Mouse (Mus musculus) embryonic facial prominence, embryonic 12.5 days (tissue): ENCODE data around the gene Efhd2. TPM values are rescaled to one million over a fixed set of nuclear protein-coding genes. Genes with fewer than 3 reads are reported as not detected.
A peak's percentile ranks its signal among the peaks of the same experiment; 100 is the strongest.

ENCODE experiments used
- ATAC-seq: fragments of 200-750 bp; cut with Nextera tagmentation; 2 replicates; pipeline ENCODE4 v1.8.0; 2017; ENCODE audit not compliant: insufficient number of reproducible peaks, insufficient read depth, low FRiP score, low TSS enrichment
- H3K27ac ChIP-seq: fragments of 300-500 bp; sonication (generic); 2 replicates; pipeline ENCODE4 v1.5.1; 2016; ENCODE audit warnings: mild to moderate bottlenecking
- H3K27me3 ChIP-seq: fragments of 300-500 bp; sonication (generic); 2 replicates; pipeline ENCODE4 v1.6.1; 2016; ENCODE audit warnings: mild to moderate bottlenecking, moderate library complexity
- H3K36me3 ChIP-seq: fragments of 300-500 bp; sonication (generic); 2 replicates; pipeline ENCODE4 v1.6.1; 2016; ENCODE audit warnings: mild to moderate bottlenecking
- H3K4me1 ChIP-seq: fragments of 300-500 bp; sonication (generic); 2 replicates; pipeline ENCODE4 v1.6.1; 2016
- H3K4me2 ChIP-seq: fragments of 300-500 bp; sonication (generic); replicated peaks from 2 replicates; pipeline ENCODE4 v1.6.1; 2016; ENCODE audit warnings: mild to moderate bottlenecking, moderate library complexity
- H3K4me3 ChIP-seq: fragments of 300-500 bp; sonication (generic); 2 replicates; pipeline ENCODE4 v1.5.1; 2016; ENCODE audit warnings: mild to moderate bottlenecking
- H3K9ac ChIP-seq: fragments of 300-500 bp; sonication (generic); 2 replicates; pipeline ENCODE4 v1.6.1; 2016; ENCODE audit warnings: mild to moderate bottlenecking, moderate library complexity
- H3K9me3 ChIP-seq: fragments of 300-500 bp; sonication (generic); 2 replicates; pipeline ENCODE4 v1.6.1; 2016; ENCODE audit warnings: mild to moderate bottlenecking, moderate library complexity
- WGBS: fragments of 180-500 bp; shearing (Covaris S2); methylation state at CpG from one replicate; pipeline ENCODE4 v1.1.7; 2016; 5-methylcytosine and 5-hydroxymethylcytosine counted together
- polyA plus RNA-seq: library from polyadenylated mRNA; unstranded; fragments of >200 nt; fragmentation: Nextera tagmentation; extraction: Ambion mirVana; gene quantifications from 2 replicates; pipeline ENCODE4 v1.2.1, GENCODE M21; 2016

The Efhd2 gene
- polyA plus RNA-seq, 1 experiment from 2014 or later: 58.1 TPM

- Histone ChIP-seq H3K9ac (no peak overlapping the region), H3K9me3 (no peaks in the 10 kb centered on the region), H3K4me3 (no peak overlapping the region), H3K4me2 (no peak overlapping the region), H3K36me3 (no peaks in the 10 kb centered on the region), H3K27ac (peak overlapping the region; percentile 54), H3K27me3 (no peaks in the 10 kb centered on the region), H3K4me1 (peaks cover 20% of the 10 kb centered on the region; the same call in 1 of the 2 replicates)
- no peak for ATAC-seq
- WGBS: 7% methylated on average over 8 of the region's 8 CpGs
Observed at GRCm38 (mm10) chr4:141899936-141900335, 25.2 kb upstream of the Efhd2 start.

DNA sequence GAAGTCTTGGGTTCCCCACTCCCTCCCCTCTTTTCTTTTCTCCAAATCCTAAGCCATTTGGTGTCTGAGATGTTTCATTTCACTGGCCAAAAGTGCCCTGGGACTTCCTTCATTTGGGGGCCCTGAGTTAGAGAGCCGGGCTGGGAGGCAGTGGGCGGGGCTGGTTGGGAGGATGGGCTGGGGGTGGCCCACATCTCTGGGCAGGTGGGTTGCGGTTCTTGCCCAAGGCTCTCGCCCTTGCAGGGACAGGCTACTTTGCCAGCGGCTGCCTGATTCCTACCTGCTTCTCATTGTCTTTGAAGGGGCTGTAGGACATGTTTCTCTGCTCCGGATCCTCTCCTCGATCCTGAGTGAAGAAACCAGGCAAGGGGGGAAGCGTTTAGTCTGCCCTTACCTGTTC lies 24.2 kb upstream of the Efhd2 start:
- H3K36me3 ChIP-seq: no peaks in the 10 kb centered on the region
- no peak for ATAC-seq
- no peak overlapping the region for H3K9ac ChIP-seq
- no peak overlapping the region for H3K27ac ChIP-seq
- H3K4me1 ChIP-seq: peaks cover 20% of the 10 kb centered on the region; the same call in 1 of the 2 replicates
- 86% methylated on average over 8 of the region's 8 CpGs for WGBS
- H3K27me3 ChIP-seq: no peaks in the 10 kb centered on the region
- no peak overlapping the region for H3K4me2 ChIP-seq
- no peak overlapping the region for H3K4me3 ChIP-seq
- H3K9me3 ChIP-seq: no peaks in the 10 kb centered on the region

DNA sequence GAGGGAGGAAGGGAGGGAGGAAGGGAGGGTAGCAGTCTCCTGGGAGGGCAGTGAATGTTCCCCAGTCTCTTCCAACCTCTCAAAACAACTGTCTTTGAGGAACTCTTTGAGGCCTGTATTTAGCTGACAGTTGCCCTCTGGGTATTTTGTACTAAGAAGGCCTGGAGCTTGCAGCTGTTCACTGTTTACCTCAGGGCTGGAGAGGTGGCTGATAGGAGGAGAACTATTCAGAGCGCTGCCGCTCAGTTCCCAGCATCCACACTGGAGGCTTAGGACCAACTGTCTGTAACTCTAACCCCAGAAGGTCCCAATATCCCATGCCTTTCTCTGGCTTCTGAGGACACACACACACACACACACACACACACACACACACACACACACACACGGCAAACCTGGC lies 23.1 kb upstream of the Efhd2 start:
- H3K9me3 ChIP-seq: no peaks in the 10 kb centered on the region
- ATAC-seq: peak; percentile 56; the same call in 1 of the 2 replicates
- H3K4me2 ChIP-seq: no peak overlapping the region
- H3K9ac ChIP-seq: no peak overlapping the region
- no peaks in the 10 kb centered on the region for H3K27me3 ChIP-seq
- H3K36me3 ChIP-seq: no peaks in the 10 kb centered on the region
- 45% methylated on average over 3 of the region's 3 CpGs for WGBS
- H3K27ac ChIP-seq: peak overlapping the region; percentile 42; the same call in 1 of the 2 replicates
- no peak overlapping the region for H3K4me3 ChIP-seq
- peaks cover 20% of the 10 kb centered on the region; the same call in 1 of the 2 replicates for H3K4me1 ChIP-seq

DNA sequence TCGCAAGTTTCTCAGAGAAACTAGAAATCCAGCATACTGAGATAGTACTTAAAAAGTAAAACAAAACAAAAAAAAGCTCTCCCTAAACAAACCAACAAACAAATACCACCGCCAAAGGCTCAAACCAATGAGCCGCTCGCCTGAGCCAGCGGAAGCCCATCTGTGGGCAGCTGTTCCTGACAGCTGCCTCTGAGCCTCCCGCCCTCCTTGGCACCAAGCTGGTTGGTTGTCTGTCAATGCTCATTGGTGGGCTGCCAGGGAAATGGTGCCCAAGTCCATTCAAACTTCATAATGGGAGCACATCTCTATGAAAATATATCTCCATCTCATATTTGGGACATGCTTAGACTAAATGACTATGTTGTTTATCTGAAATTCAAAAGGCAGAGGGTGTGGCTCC lies 22.5 kb upstream of the Efhd2 start:
- H3K36me3 ChIP-seq: no peaks in the 10 kb centered on the region
- H3K9me3 ChIP-seq: no peaks in the 10 kb centered on the region
- H3K27me3 ChIP-seq: no peaks in the 10 kb centered on the region
- H3K4me1 ChIP-seq: peaks cover 20% of the 10 kb centered on the region; the same call in 1 of the 2 replicates
- no peak overlapping the region for H3K27ac ChIP-seq
- H3K9ac ChIP-seq: no peak overlapping the region
- no peak for ATAC-seq
- no peak overlapping the region for H3K4me3 ChIP-seq
- no peak overlapping the region for H3K4me2 ChIP-seq
- WGBS: 87% methylated on average over 6 of the region's 6 CpGs

GRCm38 (mm10) chr4:141895772-141896171 lies 21.1 kb upstream of the Efhd2 start:
- Histone ChIP-seq H3K27me3 (no peaks in the 10 kb centered on the region), H3K9me3 (no peaks in the 10 kb centered on the region), H3K4me2 (no peak overlapping the region), H3K9ac (no peak overlapping the region), H3K36me3 (no peaks in the 10 kb centered on the region), H3K27ac (no peak overlapping the region), H3K4me3 (no peak overlapping the region), H3K4me1 (peaks cover 13% of the 10 kb centered on the region; the same call in 1 of the 2 replicates)
- 68% methylated on average over 12 of the region's 12 CpGs for WGBS
- no peak for ATAC-seq

DNA sequence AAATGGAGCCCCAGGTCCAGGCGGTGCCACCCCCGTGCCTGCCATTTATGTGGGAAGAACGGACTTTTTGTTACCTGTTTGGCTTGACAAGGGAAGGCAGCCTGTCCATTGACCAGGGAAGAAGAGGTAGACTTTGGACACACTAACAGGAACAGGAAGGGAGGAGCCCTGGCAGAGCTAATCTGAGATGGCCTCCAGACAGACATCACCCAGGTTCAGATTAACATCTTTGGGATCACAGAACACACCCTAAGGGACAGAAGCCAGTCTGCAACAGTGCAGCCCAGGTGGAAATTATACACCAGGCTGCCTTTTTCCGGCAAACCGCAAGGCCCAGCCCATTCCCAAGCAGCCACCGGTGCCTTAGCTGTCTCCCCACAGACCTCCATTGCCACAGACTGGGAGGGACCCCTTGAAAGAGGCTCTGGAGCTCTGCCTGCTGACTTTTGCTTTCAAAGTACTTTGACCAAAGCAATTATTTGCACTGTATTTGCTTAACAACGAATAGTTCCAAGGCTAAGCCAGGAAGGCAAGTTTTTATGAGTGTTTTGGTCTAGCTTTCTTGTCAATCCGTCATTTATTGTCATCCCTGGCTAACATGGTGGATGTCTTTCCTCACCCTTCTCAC lies 18.6 kb upstream of the Efhd2 start:
- H3K9ac ChIP-seq: no peak overlapping the region
- H3K4me2 ChIP-seq: no peak overlapping the region
- H3K4me1 ChIP-seq: no peaks in the 10 kb centered on the region
- no peaks in the 10 kb centered on the region for H3K9me3 ChIP-seq
- no peak overlapping the region for H3K27ac ChIP-seq
- no peak overlapping the region for H3K4me3 ChIP-seq
- no peaks in the 10 kb centered on the region for H3K36me3 ChIP-seq
- 82% methylated on average over 8 of the region's 8 CpGs for WGBS
- no peak for ATAC-seq
- H3K27me3 ChIP-seq: no peaks in the 10 kb centered on the region

DNA sequence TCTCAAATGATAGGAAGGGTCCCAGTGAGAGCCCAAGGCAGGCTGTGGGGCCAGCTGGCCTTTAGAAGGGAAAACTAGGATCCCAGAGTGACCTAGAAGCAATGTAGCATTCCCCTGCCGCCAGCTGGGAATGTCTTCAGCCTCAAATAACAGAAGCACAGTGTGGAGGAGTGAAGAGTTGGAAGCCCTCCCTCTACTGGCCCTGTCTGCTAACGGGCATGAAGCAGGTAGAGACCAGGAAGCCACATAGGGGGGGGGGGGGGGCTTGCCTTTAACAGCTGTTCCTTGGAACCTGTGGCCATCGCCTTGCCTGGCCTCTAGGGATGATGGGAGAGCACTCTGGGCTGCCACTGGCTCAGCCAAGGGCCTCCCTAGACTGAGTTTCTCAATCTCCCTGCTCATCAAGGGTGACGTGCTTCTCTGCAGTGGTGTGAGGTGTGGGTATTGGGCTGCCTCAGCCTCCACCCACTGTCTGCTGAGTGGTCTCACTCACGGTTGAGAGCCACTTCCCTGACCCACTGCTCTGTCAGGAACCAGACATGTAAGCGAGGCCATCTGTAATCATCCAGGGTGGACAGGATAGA lies 11.8 kb upstream of the Efhd2 start:
- Histone ChIP-seq H3K36me3 (no peaks in the 10 kb centered on the region), H3K27ac (no peak overlapping the region), H3K4me2 (no peak overlapping the region), H3K4me3 (no peak overlapping the region), H3K27me3 (no peaks in the 10 kb centered on the region), H3K9ac (no peak overlapping the region), H3K9me3 (no peaks in the 10 kb centered on the region), H3K4me1 (peaks cover 8% of the 10 kb centered on the region)
- 30% methylated on average over 6 of the region's 6 CpGs for WGBS
- no peak for ATAC-seq

GRCm38 (mm10) chr4:141885451-141885850 lies 10.7 kb upstream of the Efhd2 start:
- no peak overlapping the region for H3K27ac ChIP-seq
- no peaks in the 10 kb centered on the region for H3K9me3 ChIP-seq
- no peak overlapping the region for H3K4me2 ChIP-seq
- peaks cover 8% of the 10 kb centered on the region for H3K4me1 ChIP-seq
- no peak for ATAC-seq
- 77% methylated on average over 9 of the region's 9 CpGs for WGBS
- no peaks in the 10 kb centered on the region for H3K36me3 ChIP-seq
- H3K4me3 ChIP-seq: no peak overlapping the region
- no peaks in the 10 kb centered on the region for H3K27me3 ChIP-seq
- no peak overlapping the region for H3K9ac ChIP-seq

DNA sequence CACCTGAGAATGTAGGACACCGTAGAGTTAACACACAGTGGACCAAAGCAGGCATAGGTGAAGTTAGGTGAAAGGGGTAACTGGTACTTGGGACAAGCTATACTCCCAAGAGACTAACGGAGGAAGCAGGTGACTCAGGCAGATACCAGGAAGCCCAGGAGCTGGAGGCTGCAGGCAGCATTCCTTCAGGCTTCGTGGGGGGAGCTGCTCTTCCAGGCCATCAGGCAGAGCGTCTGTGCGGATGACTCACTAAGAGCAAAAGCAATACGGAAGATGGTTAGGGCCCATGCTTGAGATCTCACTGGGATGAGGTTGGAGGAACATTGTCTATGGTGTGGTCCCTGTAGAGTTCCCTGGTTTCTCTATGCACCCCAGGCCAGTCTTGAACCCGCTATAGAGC lies 8.1 kb upstream of the Efhd2 start:
- H3K27ac ChIP-seq: no peak overlapping the region
- H3K9me3 ChIP-seq: no peaks in the 10 kb centered on the region
- H3K9ac ChIP-seq: no peak overlapping the region
- H3K36me3 ChIP-seq: no peaks in the 10 kb centered on the region
- WGBS: 85% methylated on average over 7 of the region's 7 CpGs
- H3K27me3 ChIP-seq: no peaks in the 10 kb centered on the region
- H3K4me2 ChIP-seq: no peak overlapping the region
- peaks cover 11% of the 10 kb centered on the region for H3K4me1 ChIP-seq
- no peak overlapping the region for H3K4me3 ChIP-seq
- ATAC-seq: no peak

GRCm38 (mm10) chr4:141881950-141882349 lies 7.2 kb upstream of the Efhd2 start:
- Histone ChIP-seq H3K9me3 (no peaks in the 10 kb centered on the region), H3K36me3 (no peaks in the 10 kb centered on the region), H3K4me3 (no peak overlapping the region), H3K27me3 (no peaks in the 10 kb centered on the region), H3K9ac (no peak overlapping the region), H3K4me1 (peaks cover 11% of the 10 kb centered on the region), H3K27ac (no peak overlapping the region), H3K4me2 (no peak overlapping the region)
- 78% methylated on average over 5 of the region's 5 CpGs for WGBS
- no peak for ATAC-seq

DNA sequence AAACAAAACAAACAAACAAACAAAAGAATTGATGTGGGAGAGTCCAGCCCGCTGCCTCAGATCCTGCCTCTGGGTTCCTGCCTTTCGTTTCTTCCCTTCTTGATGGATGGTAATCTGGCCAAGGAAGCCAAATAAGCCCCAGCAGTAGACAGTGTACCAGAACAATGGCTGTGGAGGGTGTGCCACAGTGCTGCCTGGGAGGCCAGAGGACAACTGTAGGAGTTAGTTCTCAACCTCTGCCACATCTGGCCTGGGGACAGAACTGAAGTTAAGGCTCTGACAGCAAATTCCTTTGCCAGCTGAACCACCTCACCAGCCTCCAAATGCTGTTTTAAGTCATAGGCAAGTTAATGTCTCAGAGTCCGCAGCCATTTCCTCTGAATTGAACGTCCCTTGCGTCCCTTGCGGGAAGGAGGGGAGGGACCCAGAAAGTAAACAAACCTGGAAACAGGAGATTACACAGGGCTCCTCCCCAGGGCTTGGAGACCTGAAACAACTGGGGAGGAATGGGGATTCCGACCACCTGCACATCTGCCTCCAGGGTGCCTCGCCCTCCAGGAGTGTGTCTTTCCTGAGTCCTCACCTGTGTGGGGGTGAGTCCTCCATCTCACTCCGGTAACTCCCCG lies 6.7 kb upstream of the Efhd2 start:
- no peaks in the 10 kb centered on the region for H3K9me3 ChIP-seq
- no peaks in the 10 kb centered on the region for H3K36me3 ChIP-seq
- WGBS: 59% methylated on average over 10 of the region's 10 CpGs
- no peak overlapping the region for H3K27ac ChIP-seq
- no peak overlapping the region for H3K9ac ChIP-seq
- H3K4me1 ChIP-seq: peaks cover 8% of the 10 kb centered on the region
- no peak for ATAC-seq
- H3K4me3 ChIP-seq: no peak overlapping the region
- no peaks in the 10 kb centered on the region for H3K27me3 ChIP-seq
- no peak overlapping the region for H3K4me2 ChIP-seq

GRCm38 (mm10) chr4:141879875-141880274 lies 5.2 kb upstream of the Efhd2 start:
- H3K9ac ChIP-seq: no peak overlapping the region
- H3K4me2 ChIP-seq: no peak overlapping the region
- H3K9me3 ChIP-seq: no peaks in the 10 kb centered on the region
- H3K27ac ChIP-seq: no peak overlapping the region
- no peaks in the 10 kb centered on the region for H3K36me3 ChIP-seq
- no peak for ATAC-seq
- H3K4me3 ChIP-seq: no peak overlapping the region
- H3K4me1 ChIP-seq: peaks cover 11% of the 10 kb centered on the region; the same call in 1 of the 2 replicates
- no peaks in the 10 kb centered on the region for H3K27me3 ChIP-seq
- WGBS: 61% methylated on average over 9 of the region's 9 CpGs
